Mouse (Mus musculus): ENCODE results near the gene Pde6h.

- TF ChIP-seq CTCF (IDR thresholded peaks at IDR 0.05; ENCODE audit: low read depth, low read length) (no peak), GATA1 (IDR thresholded peaks at IDR 0.05; ENCODE audit: borderline replicate concordance, low read length) (no peak), POLR2AphosphoS5 (IDR thresholded peaks at IDR 0.05; ENCODE audit: insufficient replicate concordance, low read depth, low read length) (no peak)
These were observed 7.8 kb upstream of the Pde6h start for GRCm38 (mm10) chr6:136915721-136916395.

Measured in G1E (cell line).